Mouse (Mus musculus): ENCODE data around the gene Nkap. TPM values are rescaled to one million over a fixed set of nuclear protein-coding genes. Genes with fewer than 3 reads are reported as not detected.
"Not testable (repeated sequence)": the region's sequence is repeated elsewhere in the genome, so short reads cannot be mapped to it uniquely, and the experiment has no call there.

Gene Nkap
- total RNA-seq, 4 experiments from 2014 or later, result 7.1 to 8.8 (median 7.8) TPM

DNA sequence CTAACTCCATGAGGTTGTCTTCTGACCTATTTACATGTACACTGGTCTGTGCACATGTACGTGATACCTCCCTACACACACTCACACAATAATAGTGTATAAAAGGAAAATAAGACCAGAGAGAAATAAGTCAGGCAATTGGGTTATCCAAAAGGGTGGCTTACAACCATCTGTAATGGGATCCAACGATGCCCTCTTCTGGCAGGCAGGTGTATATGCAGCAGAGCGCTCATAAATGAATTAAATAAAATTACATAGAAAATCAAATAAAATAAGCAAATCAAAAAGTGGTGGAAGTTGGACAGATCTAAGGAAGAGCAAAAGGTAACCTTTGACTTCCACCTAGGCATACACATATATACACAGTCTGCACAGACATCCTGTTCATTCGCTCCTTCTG is 31.2 kb downstream of the Nkap start:
- no peak for DNase-seq (ENCODE audit: low spot score in 2 of 2)

- DNase-seq (ENCODE audit: low spot score in 2 of 2), result no peak
Observed at GRCm38 (mm10) chrX:37161169-37161568, 34.6 kb downstream of the Nkap start.

- no peak for DNase-seq (ENCODE audit: low spot score in 2 of 2)
Observed at GRCm38 (mm10) chrX:37163115-37163514, 36.5 kb downstream of the Nkap start.

GRCm38 (mm10) chrX:37167085-37167484 is 40.5 kb downstream of the Nkap start:
- DNase-seq (ENCODE audit: low spot score in 2 of 2), result no peak

DNA sequence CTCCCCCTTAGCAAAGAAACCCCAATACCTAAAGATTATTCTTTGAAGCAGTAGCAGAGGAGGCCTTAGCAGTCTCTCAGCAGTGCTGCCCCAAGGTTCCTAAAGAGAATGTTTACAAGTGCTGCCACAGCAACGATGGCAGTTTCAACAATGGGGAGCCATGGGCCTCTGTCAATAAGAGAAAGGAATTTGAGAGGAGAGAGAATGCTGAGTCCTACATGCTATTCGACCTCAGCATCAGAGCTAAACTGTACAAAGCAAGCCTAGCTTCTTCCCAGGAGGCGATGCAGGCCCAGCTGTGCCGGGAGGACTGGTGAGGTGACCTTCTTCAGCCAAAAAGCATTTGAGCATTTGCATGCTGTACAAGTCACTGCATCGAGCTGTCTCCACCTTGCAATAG is 42.1 kb downstream of the Nkap start, which contains the start of gene Akap14:
Akap14 (minus strand) TSS at position 101 of the 400 bp plus-strand sequence.
- no peak for DNase-seq (ENCODE audit: low spot score in 2 of 2)

DNA sequence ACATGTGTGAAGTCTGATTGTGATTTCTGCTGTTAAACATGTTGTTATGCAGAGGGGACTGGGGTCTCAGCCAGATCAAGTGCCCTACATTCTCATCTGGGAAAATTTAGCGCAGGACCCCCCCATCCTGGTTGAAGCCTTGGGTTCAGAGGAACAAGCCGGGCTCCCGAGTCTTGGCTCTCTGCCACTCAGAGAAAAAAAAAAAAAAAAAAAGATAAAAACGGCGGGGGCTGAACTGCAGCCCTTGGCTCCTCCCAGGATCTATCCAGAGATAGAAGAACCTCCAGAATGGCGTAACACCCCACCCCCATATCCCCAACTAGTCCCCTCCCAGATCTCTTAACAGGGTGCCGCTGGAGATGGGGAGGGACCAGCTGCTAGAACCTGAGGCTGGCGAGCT is 57.8 kb downstream of the Nkap start:
- not testable (repeated sequence) for DNase-seq (ENCODE audit: low spot score in 2 of 2)

DNA sequence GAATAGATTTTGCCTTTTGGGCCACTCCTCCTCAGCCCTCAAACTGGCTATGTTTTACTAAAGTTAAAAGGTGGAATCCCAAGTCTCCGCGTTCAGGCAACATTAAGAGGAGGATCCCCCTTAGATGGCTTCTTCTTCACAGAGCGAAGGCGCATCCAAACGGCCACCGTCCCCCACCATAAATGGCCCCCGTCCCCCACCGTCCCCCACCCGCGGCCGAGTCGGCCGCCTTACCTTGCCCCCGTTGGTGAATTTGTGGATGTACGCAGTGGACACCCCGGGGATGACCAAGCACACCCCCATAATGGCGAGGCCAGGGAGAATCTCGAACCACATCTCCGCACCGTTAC is 64.1 kb downstream of the Nkap start:
- no peak for DNase-seq (ENCODE audit: low spot score in 2 of 2)

GRCm38 (mm10) chrX:37191105-37191743 is 64.6 kb downstream of the Nkap start, which contains the start of the genes Ndufa1 and Rnf113a1:
Ndufa1 (minus strand) TSS chrX:37191163.
Rnf113a1 (plus strand) TSS chrX:37191245.
- DNase-seq (ENCODE audit: low spot score in 2 of 2), result peak; percentile 40 to 52

- no peak for DNase-seq (ENCODE audit: low spot score in 2 of 2)
Observed at GRCm38 (mm10) chrX:37191744-37192379, 65.3 kb downstream of the Nkap start.

DNA sequence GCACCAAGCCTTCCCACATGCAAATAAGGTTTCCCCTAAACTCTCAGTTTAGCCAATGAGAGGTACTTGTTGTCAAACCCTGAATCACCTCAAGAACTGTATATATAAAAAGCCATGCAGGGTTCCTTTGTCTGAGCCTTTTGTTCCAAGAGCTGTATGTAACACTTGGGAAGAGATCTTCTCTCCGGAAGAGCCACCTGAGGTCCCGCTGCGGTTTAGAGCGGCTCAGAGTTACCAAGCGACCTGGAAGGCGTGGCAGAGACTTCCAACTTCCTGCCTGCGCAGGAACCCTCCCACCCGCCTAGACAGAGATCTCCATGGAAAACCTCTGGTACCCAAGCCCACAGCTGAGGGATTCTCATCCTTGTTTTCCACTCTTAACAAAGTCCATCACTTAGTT is 72.1 kb downstream of the Nkap start:
- DNase-seq (ENCODE audit: low spot score in 2 of 2), result no peak

Other genes with a start within 250 kb of the Nkap start
- 1 to 10 TPM; 2.3 to 3.6 (median 2.5) TPM for gene Nkrf, start 223.9 kb upstream of the Nkap start, total RNA-seq (2022)
- gene Sept6, start 135.0 kb upstream of the Nkap start, total RNA-seq (2022), result 1 to 10 TPM in 2 of 4 experiments, under 1 TPM in 2; 0.53 to 2.0 (median 0.86) TPM
- not detected for gene Sowahd, start 78.0 kb upstream of the Nkap start, total RNA-seq (2022)
- 100 to 1,000 TPM; 261 to 342 (median 276) TPM for gene Rpl39, start 41.4 kb upstream of the Nkap start, total RNA-seq (2022)
- 10 to 100 TPM in 1 of 4 experiments, 1 to 10 TPM in 3; 7.2 to 10.5 (median 9.2) TPM for gene Upf3b, start 16.5 kb upstream of the Nkap start, total RNA-seq (2022)
- gene Akap14, start 42.0 kb downstream of the Nkap start, total RNA-seq (2022), result not detected
- gene Ndufa1, start 64.4 kb downstream of the Nkap start, total RNA-seq (2022), result 100 to 1,000 TPM; 301 to 394 (median 354) TPM
- gene Rnf113a1, start 64.5 kb downstream of the Nkap start, total RNA-seq (2022), result 1 to 10 TPM; 2.6 to 4.4 (median 2.9) TPM
- not detected for gene Gm9, start 84.2 kb downstream of the Nkap start, total RNA-seq (2022)
- not detected for gene Rhox1, start 95.5 kb downstream of the Nkap start, total RNA-seq (2022)
- gene Rhox2a, start 118.2 kb downstream of the Nkap start, total RNA-seq (2022), result not detected
- gene Rhox3a, start 123.1 kb downstream of the Nkap start, total RNA-seq (2022), result not detected
- not detected for gene Rhox4a, start 138.5 kb downstream of the Nkap start, total RNA-seq (2022)

Measured in gastrocnemius, adult 8-10 months (tissue).